Mouse (Mus musculus) 416B (cell line): ENCODE data around the gene Gm10961.
"Not testable (repeated sequence)": the region's sequence is repeated elsewhere in the genome, so short reads cannot be mapped to it uniquely, and the experiment has no call there.

Experiments used
- DNase-seq: peaks from one replicate; pipeline ENCODE4 v3.0.0; 2011; ENCODE audit warnings: low read depth

The Gm10961 gene

GRCm38 (mm10) chr3:107612902-107613525 lies 18.1 kb upstream of the Gm10961 start:
- peak; percentile 36 for DNase-seq

DNA sequence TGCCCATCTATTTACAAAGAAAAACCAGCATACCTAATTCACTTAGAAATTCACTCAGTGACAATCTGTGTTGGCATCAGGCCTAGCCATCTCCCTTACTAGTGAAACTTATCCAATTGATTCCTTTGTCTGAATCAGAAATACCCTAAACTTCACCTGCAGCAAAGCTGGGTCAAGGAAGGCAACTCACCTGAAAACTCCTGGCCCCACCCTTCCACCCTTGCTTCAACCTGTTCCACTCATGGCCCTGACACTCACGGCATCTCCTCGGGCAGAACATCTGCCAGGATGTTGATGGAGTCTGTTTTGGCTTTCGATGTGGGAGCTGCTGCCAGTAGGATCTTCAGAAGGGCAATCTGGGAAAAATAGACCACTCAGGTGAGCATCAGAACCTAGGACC lies 13.3 kb upstream of the Gm10961 start:
- DNase-seq, result no peak

- no peak for DNase-seq
These were observed 11.2 kb upstream of the Gm10961 start for GRCm38 (mm10) chr3:107619911-107620310.

- no peak for DNase-seq
These were observed 9.6 kb upstream of the Gm10961 start for GRCm38 (mm10) chr3:107621286-107622075.

GRCm38 (mm10) chr3:107622537-107622936 lies 8.6 kb upstream of the Gm10961 start:
- no peak for DNase-seq

GRCm38 (mm10) chr3:107624424-107624823 lies 6.7 kb upstream of the Gm10961 start:
- no peak for DNase-seq

DNA sequence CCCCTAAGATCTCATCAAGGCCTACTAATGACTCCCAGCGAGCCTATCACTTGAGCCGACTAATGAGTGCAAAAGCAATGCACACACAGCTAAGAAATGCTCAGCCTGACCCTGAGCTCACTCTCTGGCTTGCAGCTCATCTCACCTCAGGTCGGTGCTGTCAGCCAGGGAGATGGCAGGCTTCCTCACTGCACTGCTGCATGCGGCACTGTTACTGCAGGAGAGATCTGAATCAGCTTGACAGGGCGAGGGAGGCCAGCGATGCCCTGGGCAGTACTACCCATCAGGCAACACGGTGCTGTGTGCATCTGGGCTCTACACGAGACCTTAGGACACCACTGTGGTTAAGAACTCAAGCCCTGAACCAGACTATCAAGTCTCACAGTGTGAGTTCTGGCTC lies 5.6 kb upstream of the Gm10961 start:
- no peak for DNase-seq

- DNase-seq, result no peak
These were observed 4.4 kb upstream of the Gm10961 start for GRCm38 (mm10) chr3:107626751-107627150.

GRCm38 (mm10) chr3:107627641-107628040 lies 3.5 kb upstream of the Gm10961 start:
- DNase-seq, result no peak

DNA sequence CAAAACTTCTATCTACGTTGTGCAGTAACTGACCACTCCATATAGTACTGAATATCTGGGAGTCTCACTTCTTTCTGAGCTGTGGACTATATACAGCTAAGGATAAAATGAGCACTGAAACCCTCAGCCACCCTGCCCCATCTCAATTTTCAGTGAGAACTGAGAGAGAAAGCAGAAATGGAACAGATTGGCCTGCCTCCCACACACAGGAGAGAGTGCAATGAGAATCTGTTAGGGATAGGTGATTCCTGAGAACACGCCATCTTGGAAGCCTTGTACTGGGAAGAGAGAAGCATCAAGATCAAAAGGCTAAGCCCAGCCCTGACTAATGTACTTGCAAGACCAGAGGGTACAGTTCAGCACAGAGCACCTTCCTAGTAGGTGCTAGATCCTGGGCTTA lies 2.6 kb upstream of the Gm10961 start:
- DNase-seq, result no peak

- no peak for DNase-seq
These were observed 1.7 kb upstream of the Gm10961 start for GRCm38 (mm10) chr3:107629411-107629810.

- DNase-seq, result peak; percentile 96
These were observed 419 bp downstream of the Gm10961 start, which contains the start of gene Strip1 for GRCm38 (mm10) chr3:107631523-107631958. TSS of gene Strip1 (minus strand) at chr3:107631694.

DNA sequence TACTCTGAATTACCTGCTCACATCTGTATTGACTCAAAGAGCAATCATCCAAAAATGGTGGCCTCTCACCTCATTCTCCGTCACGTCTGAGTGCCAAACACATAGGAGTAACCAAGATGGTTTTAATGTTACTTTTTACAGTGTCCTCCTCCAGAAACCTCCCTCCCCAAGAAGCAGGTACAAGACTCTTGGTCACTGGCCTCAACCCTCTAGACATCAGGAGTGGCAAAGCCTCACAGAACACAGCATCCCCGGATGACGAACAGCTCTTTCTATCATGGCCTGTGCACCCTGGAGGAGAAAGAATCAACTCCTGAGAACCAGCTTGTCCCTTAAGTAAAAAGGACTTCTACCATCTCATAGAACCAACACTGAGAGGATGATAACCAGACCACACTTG lies 1.7 kb downstream of the Gm10961 start:
- no peak for DNase-seq

DNA sequence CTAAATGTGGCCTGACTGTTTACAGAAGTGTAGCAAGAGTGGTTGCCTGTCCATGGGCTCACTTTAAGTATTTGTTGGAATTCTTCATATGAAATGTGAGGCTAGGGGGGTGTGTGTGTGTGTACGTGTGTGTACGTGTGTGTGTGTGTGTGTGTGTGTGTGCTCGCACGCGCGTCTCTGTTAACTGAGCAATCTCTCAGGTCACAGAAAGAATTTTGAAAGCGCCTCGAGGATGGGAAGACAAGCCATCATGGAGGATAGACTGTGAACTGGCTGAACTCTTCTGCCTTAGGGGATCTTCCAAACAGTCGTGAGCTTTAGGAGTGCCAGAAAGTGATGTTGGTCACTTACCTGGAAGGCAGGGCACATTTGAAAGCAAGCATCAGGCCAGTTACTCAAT lies 2.8 kb downstream of the Gm10961 start:
- DNase-seq, result no peak

DNA sequence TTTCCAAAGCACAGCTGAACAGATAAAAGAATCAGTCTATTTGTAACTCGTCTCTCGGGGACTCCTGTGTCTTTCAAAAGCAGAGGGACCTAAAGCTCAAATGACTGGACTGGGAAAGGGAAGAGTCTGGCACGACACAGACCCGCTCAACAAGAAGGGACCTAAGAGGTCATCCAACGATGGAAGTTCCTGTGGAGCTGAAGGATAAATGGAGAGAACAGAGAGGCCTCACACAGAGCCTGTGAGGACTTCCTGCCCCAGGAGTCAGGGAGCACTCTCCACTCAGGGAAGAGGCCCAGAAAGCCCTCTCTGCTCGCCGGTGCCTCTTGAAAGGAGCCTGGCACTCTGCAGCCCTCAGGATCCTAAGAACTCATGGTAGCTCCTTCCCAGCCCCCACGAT lies 4.7 kb downstream of the Gm10961 start:
- DNase-seq, result no peak

GRCm38 (mm10) chr3:107636236-107636635 lies 5.1 kb downstream of the Gm10961 start:
- no peak for DNase-seq

DNA sequence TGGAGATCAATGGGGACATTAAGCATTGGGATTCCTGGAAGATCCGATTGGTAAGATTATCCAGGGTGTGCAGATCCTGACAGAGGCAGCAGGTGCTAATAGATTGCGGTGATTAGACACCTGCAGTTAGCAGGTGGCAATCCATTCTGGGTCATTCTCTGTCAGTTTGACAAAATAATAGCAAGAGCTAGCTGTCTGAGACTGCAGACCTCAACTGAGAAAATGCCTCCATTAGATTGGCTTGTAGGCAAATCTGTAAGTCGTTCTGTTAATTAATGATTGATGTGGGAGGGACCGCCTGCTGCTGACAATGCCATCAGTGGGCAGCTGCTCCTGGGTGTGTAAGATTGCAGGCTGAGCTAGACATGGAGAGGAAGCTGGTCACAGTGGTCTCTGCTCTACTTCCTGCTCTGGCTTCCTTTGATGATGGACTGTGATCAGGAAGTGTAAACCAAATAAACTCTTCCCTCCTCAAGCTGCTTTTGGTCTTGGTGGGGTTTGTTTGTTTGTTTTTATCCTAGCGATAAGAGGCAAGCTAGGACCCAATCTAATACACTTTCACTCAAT lies 6.6 kb downstream of the Gm10961 start:
- peak; percentile 67 for DNase-seq

- no peak for DNase-seq
These were observed 15.8 kb downstream of the Gm10961 start for GRCm38 (mm10) chr3:107646947-107647346.

GRCm38 (mm10) chr3:107650276-107650675 lies 19.2 kb downstream of the Gm10961 start:
- not testable (repeated sequence) for DNase-seq

GRCm38 (mm10) chr3:107652968-107653367 lies 21.8 kb downstream of the Gm10961 start:
- no peak for DNase-seq

- DNase-seq, result no peak
These were observed 23.7 kb downstream of the Gm10961 start for GRCm38 (mm10) chr3:107654861-107655260.

- DNase-seq, result no peak
These were observed 24.4 kb downstream of the Gm10961 start for GRCm38 (mm10) chr3:107655491-107655890.

- peak; percentile 75 for DNase-seq
These were observed 25.0 kb downstream of the Gm10961 start for GRCm38 (mm10) chr3:107656151-107656550.
